Mouse (Mus musculus) stomach, embryonic 14.5 days (tissue): ENCODE measurements around the gene Nt5e. TPM values are rescaled to one million over a fixed set of nuclear protein-coding genes. Genes with fewer than 3 reads are reported as not detected.

Experiments used
- ATAC-seq: fragments of 200-750 bp; cut with Nextera tagmentation; 2 replicates; pipeline ENCODE4 v1.8.0; 2017; ENCODE audit warnings: low read depth, moderate TSS enrichment; ENCODE audit not compliant: insufficient number of reproducible peaks, insufficient read depth, low FRiP score
- H3K27ac ChIP-seq: fragments of 300-500 bp; sonication (generic); 2 replicates; pipeline ENCODE4 v1.5.1; 2014; ENCODE audit warnings: mild to moderate bottlenecking, low read length, moderate library complexity, mixed read lengths
- H3K27me3 ChIP-seq: fragments of 300-500 bp; sonication (generic); 2 replicates; pipeline ENCODE4 v1.6.1; 2014; ENCODE audit warnings: low read length, control low read depth, mixed read lengths; ENCODE audit not compliant: control insufficient read depth, insufficient read depth
- H3K36me3 ChIP-seq: fragments of 300-500 bp; sonication (generic); 2 replicates; pipeline ENCODE4 v1.6.1; 2014; ENCODE audit warnings: mild to moderate bottlenecking, control low read depth, low read length, moderate library complexity, mixed read lengths; ENCODE audit not compliant: control insufficient read depth, insufficient read depth
- H3K4me1 ChIP-seq: fragments of 300-500 bp; sonication (generic); 2 replicates; pipeline ENCODE4 v1.6.1; 2014; ENCODE audit warnings: low read length, control low read depth, mixed read lengths; ENCODE audit not compliant: control insufficient read depth, insufficient read depth
- H3K4me2 ChIP-seq: fragments of 300-500 bp; sonication (generic); replicated peaks from 2 replicates; pipeline ENCODE4 v1.6.1; 2014; ENCODE audit warnings: low read depth, low read length, control low read depth
- H3K4me3 ChIP-seq: fragments of 300-500 bp; sonication (generic); 2 replicates; pipeline ENCODE4 v1.5.1; 2014; ENCODE audit warnings: low read depth, low read length, control low read depth
- H3K9ac ChIP-seq: fragments of 300-500 bp; sonication (generic); replicated peaks from 2 replicates; pipeline ENCODE4 v1.6.1; 2014; ENCODE audit warnings: low read depth, mild to moderate bottlenecking, control low read depth, low read length, moderate library complexity, mixed read lengths
- H3K9me3 ChIP-seq: fragments of 300-500 bp; sonication (generic); 2 replicates; pipeline ENCODE4 v1.6.1; 2016; ENCODE audit warnings: low read depth, low read length, control low read depth; ENCODE audit not compliant: control insufficient read depth
- WGBS: fragments of 180-500 bp; shearing (Covaris S2); extraction: QIAGEN DNeasy Blood & Tissue Kit; methylation state at CpG from one replicate; pipeline ENCODE4 v1.1.7; 2014; 5-methylcytosine and 5-hydroxymethylcytosine counted together
- polyA plus RNA-seq: library from polyadenylated mRNA; unstranded; fragments of >200 nt; fragmentation: Nextera tagmentation; extraction: Ambion mirVana; gene quantifications from 2 replicates; pipeline ENCODE4 v1.2.1, GENCODE M21; 2014

The Nt5e gene
- polyA plus RNA-seq, 1 experiment from 2014 or later = 1.7 TPM

GRCm38 (mm10) chr9:88332447-88332846, 5.5 kb downstream of the Nt5e start:
- ATAC-seq = no peak
- Histone ChIP-seq H3K4me3 (no peak overlapping the region), H3K36me3 (no peaks in the 10 kb centered on the region), H3K9me3 (no peaks in the 10 kb centered on the region), H3K9ac (no peak overlapping the region), H3K4me2 (no peak overlapping the region), H3K4me1 (no peaks in the 10 kb centered on the region), H3K27ac (no peak overlapping the region), H3K27me3 (no peaks in the 10 kb centered on the region)
- WGBS = 52% methylated on average over 3 of the region's 3 CpGs

- Histone ChIP-seq H3K9ac (no peak overlapping the region), H3K36me3 (no peaks in the 10 kb centered on the region), H3K27ac (no peak overlapping the region), H3K9me3 (no peaks in the 10 kb centered on the region), H3K27me3 (no peaks in the 10 kb centered on the region), H3K4me2 (no peak overlapping the region), H3K4me3 (no peak overlapping the region), H3K4me1 (no peaks in the 10 kb centered on the region)
- no peak for ATAC-seq
- WGBS = 69% methylated on average over 1 of the region's 2 CpGs
These were observed 8.8 kb downstream of the Nt5e start for GRCm38 (mm10) chr9:88335839-88336238.

- Histone ChIP-seq H3K9me3 (no peaks in the 10 kb centered on the region), H3K36me3 (no peaks in the 10 kb centered on the region), H3K4me1 (no peaks in the 10 kb centered on the region), H3K27ac (no peak overlapping the region), H3K27me3 (no peaks in the 10 kb centered on the region), H3K4me3 (no peak overlapping the region), H3K9ac (no peak overlapping the region), H3K4me2 (no peak overlapping the region)
- 81% methylated on average over 3 of the region's 3 CpGs for WGBS
- ATAC-seq = no peak
These were observed 13.8 kb downstream of the Nt5e start for GRCm38 (mm10) chr9:88340819-88341218.

- ATAC-seq = no peak
- 80% methylated on average over 7 of the region's 7 CpGs for WGBS
- no peak overlapping the region for H3K4me2 ChIP-seq
- no peaks in the 10 kb centered on the region for H3K27me3 ChIP-seq
- H3K36me3 ChIP-seq = no peaks in the 10 kb centered on the region
- H3K9ac ChIP-seq = no peak overlapping the region
- no peak overlapping the region for H3K4me3 ChIP-seq
- no peaks in the 10 kb centered on the region for H3K9me3 ChIP-seq
- no peaks in the 10 kb centered on the region for H3K4me1 ChIP-seq
- no peak overlapping the region for H3K27ac ChIP-seq
These were observed 15.2 kb downstream of the Nt5e start for GRCm38 (mm10) chr9:88342241-88342640.

- 77% methylated on average over 3 of the region's 3 CpGs for WGBS
- no peaks in the 10 kb centered on the region for H3K4me1 ChIP-seq
- H3K27me3 ChIP-seq = no peaks in the 10 kb centered on the region
- no peaks in the 10 kb centered on the region for H3K9me3 ChIP-seq
- no peak for ATAC-seq
- no peaks in the 10 kb centered on the region for H3K36me3 ChIP-seq
- no peak overlapping the region for H3K4me2 ChIP-seq
- no peak overlapping the region for H3K4me3 ChIP-seq
- no peak overlapping the region for H3K9ac ChIP-seq
- no peak overlapping the region for H3K27ac ChIP-seq
These were observed 15.7 kb downstream of the Nt5e start for GRCm38 (mm10) chr9:88342701-88343100.

GRCm38 (mm10) chr9:88344424-88344823, 17.4 kb downstream of the Nt5e start:
- Histone ChIP-seq H3K36me3 (no peaks in the 10 kb centered on the region), H3K4me2 (no peak overlapping the region), H3K27me3 (no peaks in the 10 kb centered on the region), H3K4me3 (no peak overlapping the region), H3K4me1 (no peaks in the 10 kb centered on the region), H3K27ac (no peak overlapping the region), H3K9me3 (no peaks in the 10 kb centered on the region), H3K9ac (no peak overlapping the region)
- WGBS = 81% methylated on average over 2 of the region's 2 CpGs
- no peak for ATAC-seq

GRCm38 (mm10) chr9:88346857-88347256, 19.9 kb downstream of the Nt5e start:
- 0 out of 2 replicates have a peak, but pooled peaks cover 2% of the 10 kb centered on the region for H3K4me1 ChIP-seq
- no peaks in the 10 kb centered on the region for H3K27me3 ChIP-seq
- no peak overlapping the region for H3K27ac ChIP-seq
- no peak overlapping the region for H3K9ac ChIP-seq
- H3K4me2 ChIP-seq = no peak overlapping the region
- H3K36me3 ChIP-seq = no peaks in the 10 kb centered on the region
- H3K9me3 ChIP-seq = no peaks in the 10 kb centered on the region
- WGBS = 76% methylated on average over 5 of the region's 5 CpGs
- no peak overlapping the region for H3K4me3 ChIP-seq
- ATAC-seq = no peak

GRCm38 (mm10) chr9:88348623-88349022, 21.6 kb downstream of the Nt5e start:
- H3K4me1 ChIP-seq = 0 out of 2 replicates have a peak, but pooled peaks cover 2% of the 10 kb centered on the region
- H3K27me3 ChIP-seq = no peaks in the 10 kb centered on the region
- no peaks in the 10 kb centered on the region for H3K9me3 ChIP-seq
- no peak for ATAC-seq
- WGBS = 78% methylated on average over 6 of the region's 6 CpGs
- no peak overlapping the region for H3K4me2 ChIP-seq
- no peak overlapping the region for H3K4me3 ChIP-seq
- no peaks in the 10 kb centered on the region for H3K36me3 ChIP-seq
- no peak overlapping the region for H3K9ac ChIP-seq
- H3K27ac ChIP-seq = no peak overlapping the region

- Histone ChIP-seq H3K9me3 (no peaks in the 10 kb centered on the region), H3K27me3 (no peaks in the 10 kb centered on the region), H3K4me2 (no peak overlapping the region), H3K27ac (no peak overlapping the region), H3K36me3 (no peaks in the 10 kb centered on the region), H3K4me1 (0 out of 2 replicates have a peak, but pooled peaks cover 2% of the 10 kb centered on the region), H3K9ac (no peak overlapping the region), H3K4me3 (no peak overlapping the region)
- no peak for ATAC-seq
- 75% methylated on average over 1 of the region's 1 CpGs for WGBS
These were observed 23.3 kb downstream of the Nt5e start for GRCm38 (mm10) chr9:88350317-88350716.
